In the genomic region with DNA sequence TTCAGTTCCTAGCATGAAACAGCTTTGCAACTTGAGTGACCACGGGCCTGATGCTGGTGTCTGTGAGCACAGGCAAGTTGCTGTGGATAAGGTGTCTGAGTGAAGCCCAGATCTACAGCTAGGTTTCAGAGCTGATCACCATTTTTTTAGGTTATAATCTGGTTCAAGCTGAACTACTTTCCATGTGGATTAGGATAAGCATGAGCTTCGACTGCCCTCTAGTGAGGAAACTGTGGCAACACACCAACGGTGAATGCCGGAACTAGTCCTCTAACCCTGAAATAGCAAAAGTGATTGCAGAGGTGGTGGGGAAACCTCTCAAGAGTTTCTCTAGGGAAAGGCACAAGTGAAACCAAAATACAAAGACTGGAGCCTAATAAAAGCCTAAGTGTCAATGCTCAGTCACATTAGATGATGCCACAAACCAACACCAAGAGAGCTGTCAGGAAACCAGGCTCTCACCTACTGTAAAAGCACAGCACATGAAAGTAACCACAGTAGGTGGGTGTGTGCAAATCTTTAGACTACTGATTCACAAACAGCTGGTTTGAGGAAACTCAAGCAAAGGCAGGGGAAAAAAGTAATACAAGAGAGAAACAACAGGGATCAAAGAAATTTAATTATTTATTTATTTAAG, we compare ENCODE assay signal across 9 mouse cellular contexts.
DNase-seq lines count a peak whose midpoint lies in the region; ATAC-seq and TF ChIP-seq lines count a peak whose summit lies in the region.
"Had no signal": no experiment of that assay in that cellular context is flagged by ENCODE, and none has a peak within 500 bp of the region (broad histone marks: within the 10 kb centered on the region; RNA-seq: fewer than 3 reads in every experiment).

No protein-coding gene starts in this region.

- no peak for TF ChIP-seq POLR2A in limb, embryonic 14.5 days (IDR thresholded peaks at IDR 0.05; ENCODE audit: borderline replicate concordance, extremely low read depth, insufficient read depth, insufficient read length)

- no peak overlapping the region for H3K4me2 ChIP-seq in kidney, embryonic 16.5 days (replicated peaks; ENCODE audit: low read depth, low read length)
- H3K4me2 ChIP-seq in limb, embryonic 14.5 days (replicated peaks; ENCODE audit: low read depth, low read length, severe bottlenecking): no peak overlapping the region
- H3K4me2 ChIP-seq in neural tube, embryonic 13.5 days: no peak overlapping the region
- H3K4me2 ChIP-seq: embryonic facial prominence, embryonic 15.5 days had no signal

- H3K9me3 ChIP-seq in kidney, embryonic 16.5 days (ENCODE audit: low read length): no peaks in the 10 kb centered on the region
- H3K9me3 ChIP-seq in limb, embryonic 14.5 days (ENCODE audit: control insufficient read depth, low read length): no peaks in the 10 kb centered on the region
- H3K9me3 ChIP-seq in neural tube, embryonic 13.5 days: no peaks in the 10 kb centered on the region
- H3K9me3 ChIP-seq: embryonic facial prominence, embryonic 15.5 days had no signal

- peak; percentile 46 for DNase-seq in CD4-positive helper T cell, adult 2 months (ENCODE audit: low read depth, low spot score)
- DNase-seq in adrenal gland, adult 2 months: peak; percentile 41
- peak; percentile 65 for DNase-seq in embryo, embryonic 11.5 days (ENCODE audit: low read depth, low spot score)
- DNase-seq in heart, adult 9 months (ENCODE audit: low spot score in 2 of 2): peak; percentile 17 to 62
- DNase-seq in limb, embryonic 14.5 days (ENCODE audit: low spot score): peak; percentile 91
- DNase-seq in thymus, postnatal 4 days: peak; percentile 38

- ATAC-seq in kidney, embryonic 16.5 days (ENCODE audit: low FRiP score, low TSS enrichment): peak; percentile 27; the same call in 1 of the 2 replicates
- ATAC-seq in limb, embryonic 14.5 days (ENCODE audit: low FRiP score, low read depth): no peak
- ATAC-seq in neural tube, embryonic 13.5 days (ENCODE audit: low read depth): peak; percentile 43

- H3K4me3 ChIP-seq in kidney, embryonic 16.5 days (ENCODE audit: low read length): no peak overlapping the region
- no peak overlapping the region for H3K4me3 ChIP-seq in limb, embryonic 14.5 days (replicated peaks; ENCODE audit: low read length)
- no peak overlapping the region for H3K4me3 ChIP-seq in neural tube, embryonic 13.5 days
- H3K4me3 ChIP-seq: embryonic facial prominence, embryonic 15.5 days had no signal

- H3K36me3 ChIP-seq in kidney, embryonic 16.5 days (ENCODE audit: insufficient read depth, low read length): no peaks in the 10 kb centered on the region
- no peaks in the 10 kb centered on the region for H3K36me3 ChIP-seq in limb, embryonic 14.5 days (ENCODE audit: control insufficient read depth, insufficient read depth, low read length)
- H3K36me3 ChIP-seq in neural tube, embryonic 13.5 days: no peaks in the 10 kb centered on the region
- H3K36me3 ChIP-seq: embryonic facial prominence, embryonic 15.5 days had no signal

- no peak overlapping the region for H3K9ac ChIP-seq in kidney, embryonic 16.5 days (replicated peaks; ENCODE audit: low read length)
- no peak overlapping the region for H3K9ac ChIP-seq in limb, embryonic 14.5 days (ENCODE audit: low read depth, low read length, severe bottlenecking)
- no peak overlapping the region for H3K9ac ChIP-seq in neural tube, embryonic 13.5 days
- H3K9ac ChIP-seq: embryonic facial prominence, embryonic 15.5 days had no signal

- no peaks in the 10 kb centered on the region for H3K4me1 ChIP-seq in kidney, embryonic 16.5 days (ENCODE audit: insufficient read depth, low read length)
- H3K4me1 ChIP-seq in limb, embryonic 14.5 days (ENCODE audit: control insufficient read depth, insufficient read depth, low read length): no peaks in the 10 kb centered on the region
- H3K4me1 ChIP-seq in neural tube, embryonic 13.5 days (replicated peaks): peaks cover 7% of the 10 kb centered on the region; the same call in 1 of the 2 replicates
- H3K4me1 ChIP-seq: embryonic facial prominence, embryonic 15.5 days had no signal

- 28% methylated on average over 4 of the region's 4 CpGs for WGBS in kidney, embryonic 16.5 days
- WGBS in limb, embryonic 14.5 days: 27% methylated on average over 4 of the region's 4 CpGs
- WGBS in neural tube, embryonic 13.5 days: 25% methylated on average over 4 of the region's 4 CpGs

- H3K27me3 ChIP-seq in kidney, embryonic 16.5 days (ENCODE audit: insufficient read depth, low read length): no peaks in the 10 kb centered on the region
- H3K27me3 ChIP-seq in limb, embryonic 14.5 days (ENCODE audit: control insufficient read depth, insufficient read depth, low read length): no peaks in the 10 kb centered on the region
- no peaks in the 10 kb centered on the region for H3K27me3 ChIP-seq in neural tube, embryonic 13.5 days
- H3K27me3 ChIP-seq: embryonic facial prominence, embryonic 15.5 days had no signal

- H3K27ac ChIP-seq in kidney, embryonic 16.5 days (ENCODE audit: low read length): no peak overlapping the region
- no peak overlapping the region for H3K27ac ChIP-seq in limb, embryonic 14.5 days (replicated peaks; ENCODE audit: low read depth, low read length)
- no peak overlapping the region for H3K27ac ChIP-seq in neural tube, embryonic 13.5 days (replicated peaks)
- H3K27ac ChIP-seq: embryonic facial prominence, embryonic 15.5 days had no signal

Comparison
In these comparisons a context has a peak if more than half of its experiments do, and no peak if none do; other contexts are left out.
1. DNase-seq: peak in every context shown above with its lines; median percentile 91 in limb, embryonic 14.5 days; 65 in embryo, embryonic 11.5 days; 46 in CD4-positive helper T cell, adult 2 months; 41 in adrenal gland, adult 2 months; 40 in heart, adult 9 months; 38 in thymus, postnatal 4 days.